Mouse (Mus musculus) heart, embryonic 11.5 days (tissue): Measurements from ENCODE around the gene Farp2. TPM values are rescaled to one million over a fixed set of nuclear protein-coding genes. Genes with fewer than 3 reads are reported as not detected.

ENCODE experiments used
- ATAC-seq: fragments of 200-750 bp; cut with Nextera tagmentation; replicated peaks from 2 replicates; pipeline ENCODE4 v1.8.0; 2017; ENCODE audit warnings: moderate library complexity; ENCODE audit not compliant: insufficient number of reproducible peaks, low FRiP score, low TSS enrichment
- H3K27ac ChIP-seq: fragments of 300-500 bp; sonication (generic); 2 replicates; pipeline ENCODE4 v1.5.1; 2014; ENCODE audit warnings: mild to moderate bottlenecking, low read depth, low read length
- H3K27me3 ChIP-seq: fragments of 300-500 bp; sonication (generic); 2 replicates; pipeline ENCODE4 v1.6.1; 2014; ENCODE audit warnings: mild to moderate bottlenecking, low read length, mixed read lengths; ENCODE audit not compliant: control insufficient read depth, insufficient read depth
- H3K36me3 ChIP-seq: fragments of 300-500 bp; sonication (generic); 2 replicates; pipeline ENCODE4 v1.6.1; 2014; ENCODE audit warnings: mild to moderate bottlenecking, low read length, moderate library complexity, mixed read lengths; ENCODE audit not compliant: control insufficient read depth, insufficient read depth
- H3K4me1 ChIP-seq: fragments of 300-500 bp; sonication (generic); 2 replicates; pipeline ENCODE4 v1.6.1; 2014; ENCODE audit warnings: low read length; ENCODE audit not compliant: control insufficient read depth, insufficient read depth
- H3K4me2 ChIP-seq: fragments of 300-500 bp; sonication (generic); 2 replicates; pipeline ENCODE4 v1.6.1; 2014; ENCODE audit warnings: mild to moderate bottlenecking, moderate library complexity
- H3K4me3 ChIP-seq: fragments of 300-500 bp; sonication (generic); 2 replicates; pipeline ENCODE4 v1.5.1; 2014; ENCODE audit warnings: low read depth, low read length
- H3K9ac ChIP-seq: fragments of 300-500 bp; sonication (generic); 2 replicates; pipeline ENCODE4 v1.6.1; 2014; ENCODE audit warnings: mild to moderate bottlenecking, low read depth, low read length, moderate library complexity
- H3K9me3 ChIP-seq: fragments of 300-500 bp; sonication (generic); replicated peaks from 2 replicates; pipeline ENCODE4 v1.6.1; 2016; ENCODE audit warnings: low read length; ENCODE audit not compliant: control insufficient read depth
- WGBS: fragments of 180-500 bp; shearing (Covaris S2); extraction: QIAGEN DNeasy Blood & Tissue Kit; methylation state at CpG from one replicate; pipeline ENCODE4 v1.1.7; 2014; ENCODE audit not compliant: insufficient replicate concordance; 5-methylcytosine and 5-hydroxymethylcytosine counted together
- polyA plus RNA-seq: library from polyadenylated mRNA; unstranded; fragments of >200 nt; fragmentation: Nextera tagmentation; extraction: Ambion mirVana; gene quantifications from 2 replicates; pipeline ENCODE4 v1.2.1, GENCODE M21; 2014

Gene Farp2
- 3.7 and 4.8 TPM in 2 replicates for polyA plus RNA-seq

- Histone ChIP-seq H3K4me1 (peaks cover 7% of the 10 kb centered on the region; the same call in 1 of the 2 replicates), H3K27ac (peak within 1 kb of the TSS; percentile 66), H3K4me3 (peak within 1 kb of the TSS; percentile 75), H3K9ac (peak within 1 kb of the TSS; percentile 85), H3K36me3 (peaks cover 4% of the 10 kb centered on the region; the same call in 1 of the 2 replicates), H3K4me2 (peak within 1 kb of the TSS; percentile 94), H3K27me3 (no peaks in the 10 kb centered on the region), H3K9me3 (no peaks in the 10 kb centered on the region)
- 1% methylated on average over 71 of the region's 71 CpGs for WGBS
- peak; percentile 98 for ATAC-seq
These were observed at the start of gene Farp2 for GRCm38 (mm10) chr1:93511585-93512350. Gene Farp2, plus strand, starts transcription at chr1:93512079.

GRCm38 (mm10) chr1:93465066-93465465 is 46.8 kb upstream of the Farp2 start:
- Histone ChIP-seq H3K9me3 (no peaks in the 10 kb centered on the region), H3K4me1 (0 out of 2 replicates have a peak, but pooled peaks cover 2% of the 10 kb centered on the region), H3K27ac (no peak overlapping the region), H3K9ac (no peak overlapping the region), H3K4me2 (no peak overlapping the region), H3K36me3 (no peaks in the 10 kb centered on the region), H3K27me3 (no peaks in the 10 kb centered on the region), H3K4me3 (no peak overlapping the region)
- ATAC-seq = no peak

GRCm38 (mm10) chr1:93465746-93466145 is 46.1 kb upstream of the Farp2 start:
- Histone ChIP-seq H3K36me3 (no peaks in the 10 kb centered on the region), H3K4me3 (no peak overlapping the region), H3K4me1 (0 out of 2 replicates have a peak, but pooled peaks cover 2% of the 10 kb centered on the region), H3K27me3 (no peaks in the 10 kb centered on the region), H3K27ac (no peak overlapping the region), H3K9ac (no peak overlapping the region), H3K9me3 (no peaks in the 10 kb centered on the region), H3K4me2 (no peak overlapping the region)
- no peak for ATAC-seq

GRCm38 (mm10) chr1:93468626-93469025 is 43.3 kb upstream of the Farp2 start:
- no peak overlapping the region for H3K4me2 ChIP-seq

GRCm38 (mm10) chr1:93475694-93476093 is 36.2 kb upstream of the Farp2 start:
- Histone ChIP-seq H3K4me1 (peaks cover 8% of the 10 kb centered on the region), H3K27me3 (no peaks in the 10 kb centered on the region), H3K4me3 (no peak overlapping the region), H3K4me2 (no peak overlapping the region), H3K27ac (no peak overlapping the region), H3K36me3 (no peaks in the 10 kb centered on the region), H3K9ac (no peak overlapping the region), H3K9me3 (no peaks in the 10 kb centered on the region)
- 89% methylated on average over 3 of the region's 3 CpGs for WGBS
- ATAC-seq = no peak

More at GRCm38 (mm10) chr1:93468626-93469025, 43.3 kb upstream of the Farp2 start:
- 69% methylated on average over 4 of the region's 4 CpGs for WGBS
- Histone ChIP-seq H3K4me1 (no peaks in the 10 kb centered on the region), H3K27ac (no peak overlapping the region), H3K4me3 (no peak overlapping the region), H3K9me3 (no peaks in the 10 kb centered on the region), H3K27me3 (no peaks in the 10 kb centered on the region), H3K36me3 (no peaks in the 10 kb centered on the region), H3K9ac (no peak overlapping the region)
- ATAC-seq = no peak

- Histone ChIP-seq H3K36me3 (no peaks in the 10 kb centered on the region), H3K4me1 (peaks cover 10% of the 10 kb centered on the region), H3K9ac (peak overlapping the region; percentile 94), H3K4me3 (peak overlapping the region; percentile 89), H3K9me3 (no peaks in the 10 kb centered on the region), H3K27ac (peak overlapping the region; percentile 98), H3K4me2 (peak overlapping the region; percentile 79), H3K27me3 (no peaks in the 10 kb centered on the region)
- under 1% methylated on average over 41 of the region's 41 CpGs for WGBS
- ATAC-seq = peak; percentile 98
These were observed 33.9 kb upstream of the Farp2 start for GRCm38 (mm10) chr1:93477758-93478585.

- Histone ChIP-seq H3K4me3 (peak within 1 kb of the TSS; percentile 89), H3K27me3 (no peaks in the 10 kb centered on the region), H3K4me2 (peak within 1 kb of the TSS; percentile 79), H3K27ac (peak within 1 kb of the TSS; percentile 98), H3K9me3 (no peaks in the 10 kb centered on the region), H3K9ac (peak within 1 kb of the TSS; percentile 94), H3K4me1 (peaks cover 10% of the 10 kb centered on the region), H3K36me3 (no peaks in the 10 kb centered on the region)
- ATAC-seq = peak; percentile 95
- WGBS = under 1% methylated on average over 74 of the region's 74 CpGs
These were observed 33.0 kb upstream of the Farp2 start, which contains the start of gene Hdlbp for GRCm38 (mm10) chr1:93478586-93479475. Gene Hdlbp, minus strand, starts transcription at chr1:93478815.
